Mouse (Mus musculus): ENCODE results near the gene Tanc1.

Gene Tanc1

GRCm38 (mm10) chr2:59681181-59681580, 69.3 kb downstream of the Tanc1 start:
- no peak for DNase-seq (ENCODE audit: low spot score)

GRCm38 (mm10) chr2:59684864-59685605, 73.2 kb downstream of the Tanc1 start:
- DNase-seq (ENCODE audit: low spot score): no peak

GRCm38 (mm10) chr2:59685606-59685950, 73.7 kb downstream of the Tanc1 start:
- DNase-seq (ENCODE audit: low spot score): no peak

GRCm38 (mm10) chr2:59688261-59689104, 76.6 kb downstream of the Tanc1 start:
- DNase-seq (ENCODE audit: low spot score): no peak

- no peak for DNase-seq (ENCODE audit: low spot score)
Measured at GRCm38 (mm10) chr2:59691112-59691511, 79.3 kb downstream of the Tanc1 start.

- DNase-seq (ENCODE audit: low spot score): no peak
Measured at GRCm38 (mm10) chr2:59693473-59693872, 81.6 kb downstream of the Tanc1 start.

- no peak for DNase-seq (ENCODE audit: low spot score)
Measured at GRCm38 (mm10) chr2:59697123-59697522, 85.3 kb downstream of the Tanc1 start.

GRCm38 (mm10) chr2:59697722-59698634, 86.1 kb downstream of the Tanc1 start:
- no peak for DNase-seq (ENCODE audit: low spot score)

- DNase-seq (ENCODE audit: low spot score): no peak
Measured at GRCm38 (mm10) chr2:59698635-59699300, 86.9 kb downstream of the Tanc1 start.

- no peak for DNase-seq (ENCODE audit: low spot score)
Measured at GRCm38 (mm10) chr2:59699893-59700292, 88.1 kb downstream of the Tanc1 start.

- no peak for DNase-seq (ENCODE audit: low spot score)
Measured at GRCm38 (mm10) chr2:59705221-59705620, 93.4 kb downstream of the Tanc1 start.

- no peak for DNase-seq (ENCODE audit: low spot score)
Measured at GRCm38 (mm10) chr2:59706806-59707205, 95.0 kb downstream of the Tanc1 start.

- no peak for DNase-seq (ENCODE audit: low spot score)
Measured at GRCm38 (mm10) chr2:59707922-59708706, 96.3 kb downstream of the Tanc1 start.

GRCm38 (mm10) chr2:59710771-59711170, 98.9 kb downstream of the Tanc1 start:
- DNase-seq (ENCODE audit: low spot score): no peak

GRCm38 (mm10) chr2:59711992-59712391, 100.2 kb downstream of the Tanc1 start:
- DNase-seq (ENCODE audit: low spot score): no peak

GRCm38 (mm10) chr2:59712484-59712883, 100.6 kb downstream of the Tanc1 start:
- DNase-seq (ENCODE audit: low spot score): no peak

GRCm38 (mm10) chr2:59713626-59714556, 102.0 kb downstream of the Tanc1 start:
- DNase-seq (ENCODE audit: low spot score): no peak

GRCm38 (mm10) chr2:59714992-59715391, 103.2 kb downstream of the Tanc1 start:
- DNase-seq (ENCODE audit: low spot score): no peak

GRCm38 (mm10) chr2:59716461-59716860, 104.6 kb downstream of the Tanc1 start:
- DNase-seq (ENCODE audit: low spot score): no peak

Measured in left cerebral cortex, adult 11 months (tissue).